In genomic region chr2:128125635-128126470, GRCm38 (mm10) we compare ENCODE assay signal across 8 mouse cellular contexts. TPM values are rescaled to one million over a fixed set of nuclear protein-coding genes. Genes with fewer than 3 reads are reported as not detected.
DNase-seq lines count a peak whose midpoint lies in the region; ATAC-seq and TF ChIP-seq lines count a peak whose summit lies in the region.

Gene Bcl2l11 (plus strand): TSS chr2:128126038.

- H3K4me3 ChIP-seq in ES-Bruce4 (ENCODE audit: low read depth, low read length) = peak within 1 kb of the TSS; percentile 91
- peak within 1 kb of the TSS; percentile 67 for H3K4me3 ChIP-seq in forebrain, embryonic 14.5 days (ENCODE audit: low read depth, low read length)
- H3K4me3 ChIP-seq in liver, embryonic 16.5 days (ENCODE audit: low read depth, low read length) = peak within 1 kb of the TSS; percentile 88
- peak within 1 kb of the TSS; percentile 72 for H3K4me3 ChIP-seq in neural tube, embryonic 12.5 days
- H3K4me3 ChIP-seq in stomach, postnatal 0 days (ENCODE audit: low read depth, low read length) = peak within 1 kb of the TSS; percentile 74

- TF ChIP-seq EP300 in ES-Bruce4 (IDR thresholded peaks at IDR 0.05; ENCODE audit: insufficient read depth, low read depth, low read length) = peak; percentile 72
- TF ChIP-seq EP300 in stomach, postnatal 0 days (optimal IDR thresholded peaks at IDR 0.05) = peak; percentile 77

- TF ChIP-seq CTCF in ES-Bruce4 (IDR thresholded peaks at IDR 0.05; ENCODE audit: low read depth, low read length) = peak; percentile 15
- TF ChIP-seq CTCF in stomach, postnatal 0 days (IDR thresholded peaks at IDR 0.05; ENCODE audit: low read depth) = peak; percentile 77

- peak within 1 kb of the TSS; percentile 77 for H3K9ac ChIP-seq in ES-Bruce4 (ENCODE audit: low read depth, poor library complexity, severe bottlenecking)
- H3K9ac ChIP-seq in forebrain, embryonic 14.5 days (ENCODE audit: low read length) = peak within 1 kb of the TSS; percentile 72
- H3K9ac ChIP-seq in liver, embryonic 16.5 days (ENCODE audit: low read depth, low read length) = peak within 1 kb of the TSS; percentile 70
- H3K9ac ChIP-seq in neural tube, embryonic 12.5 days = peak within 1 kb of the TSS; percentile 83
- H3K9ac ChIP-seq in stomach, postnatal 0 days (ENCODE audit: low read length) = peak within 1 kb of the TSS; percentile 80

- H3K4me1 ChIP-seq in ES-Bruce4 (ENCODE audit: control insufficient read depth, insufficient read depth, low read length) = peaks cover 4% of the 10 kb centered on the region
- H3K4me1 ChIP-seq in forebrain, embryonic 14.5 days (ENCODE audit: control insufficient read depth, insufficient read depth, low read length) = peaks cover 21% of the 10 kb centered on the region
- peaks cover 27% of the 10 kb centered on the region for H3K4me1 ChIP-seq in liver, embryonic 16.5 days (ENCODE audit: control insufficient read depth, low read depth, low read length)
- peaks cover 43% of the 10 kb centered on the region for H3K4me1 ChIP-seq in neural tube, embryonic 12.5 days
- H3K4me1 ChIP-seq in stomach, postnatal 0 days (replicated peaks; ENCODE audit: control insufficient read depth, insufficient read depth) = peaks cover 7% of the 10 kb centered on the region; the same call in 1 of the 2 replicates

- peaks cover 17% of the 10 kb centered on the region for H3K36me3 ChIP-seq in ES-Bruce4 (ENCODE audit: control insufficient read depth, insufficient read depth, low read length, poor library complexity, severe bottlenecking)
- 0 out of 2 replicates have a peak, but pooled peaks cover 3% of the 10 kb centered on the region for H3K36me3 ChIP-seq in forebrain, embryonic 14.5 days (ENCODE audit: control insufficient read depth, insufficient read depth, low read length)
- H3K36me3 ChIP-seq in liver, embryonic 16.5 days (ENCODE audit: control insufficient read depth, insufficient read depth) = peaks cover 5% of the 10 kb centered on the region
- H3K36me3 ChIP-seq in neural tube, embryonic 12.5 days = 0 out of 2 replicates have a peak, but pooled peaks cover 5% of the 10 kb centered on the region
- no peaks in the 10 kb centered on the region for H3K36me3 ChIP-seq in stomach, postnatal 0 days (ENCODE audit: control insufficient read depth, insufficient read depth, low read length)

- intact Hi-C loops in heart, postnatal 10 days (cut with DNase I) = loop anchor here (2.0 to 5.0 kb wide), 4 partner anchors 51 to 187 kb away; no protein-coding TSS in a partner anchor

- DNase-seq in cerebellum, adult 11 months = peak; percentile 79
- DNase-seq in forebrain, embryonic 14.5 days (ENCODE audit: low spot score) = peak; percentile 96
- peak; percentile 97 to 98 for DNase-seq in heart, postnatal 10 days
- peak; percentile 78 for DNase-seq in large intestine, adult 2 months (ENCODE audit: low read depth, low spot score)
- DNase-seq in stomach, postnatal 0 days (ENCODE audit: low spot score) = peak; percentile 97

- under 1% methylated on average over 62 of the region's 76 CpGs for whole genome bisulfite sequencing in forebrain, embryonic 14.5 days
- WGBS in large intestine, adult 2 months = under 1% methylated on average over 75 of the region's 76 CpGs
- under 1% methylated on average over 70 of the region's 76 CpGs for WGBS in liver, embryonic 16.5 days (ENCODE audit: insufficient replicate concordance)
- WGBS in neural tube, embryonic 12.5 days = under 1% methylated on average over 74 of the region's 76 CpGs
- WGBS in stomach, postnatal 0 days = under 1% methylated on average over 75 of the region's 76 CpGs

- H3K9me3 ChIP-seq in ES-Bruce4 (replicated peaks; ENCODE audit: control insufficient read depth, insufficient read depth, low read length, poor library complexity, severe bottlenecking) = no peaks in the 10 kb centered on the region
- no peaks in the 10 kb centered on the region for H3K9me3 ChIP-seq in forebrain, embryonic 14.5 days (replicated peaks; ENCODE audit: control insufficient read depth, low read length)
- H3K9me3 ChIP-seq in liver, embryonic 16.5 days (replicated peaks; ENCODE audit: control insufficient read depth, low read length) = no peaks in the 10 kb centered on the region
- no peaks in the 10 kb centered on the region for H3K9me3 ChIP-seq in neural tube, embryonic 12.5 days
- no peaks in the 10 kb centered on the region for H3K9me3 ChIP-seq in stomach, postnatal 0 days (ENCODE audit: control insufficient read depth, low read length)

- H3K4me2 ChIP-seq in forebrain, embryonic 14.5 days (ENCODE audit: low read length) = peak within 1 kb of the TSS; percentile 99
- peak within 1 kb of the TSS; percentile 92 for H3K4me2 ChIP-seq in liver, embryonic 16.5 days (ENCODE audit: low read depth, low read length)
- peak within 1 kb of the TSS; percentile 96 for H3K4me2 ChIP-seq in neural tube, embryonic 12.5 days (replicated peaks)
- H3K4me2 ChIP-seq in stomach, postnatal 0 days (replicated peaks; ENCODE audit: low read depth) = peak within 1 kb of the TSS; percentile 95

- peak; percentile 81 for ATAC-seq in forebrain, embryonic 14.5 days
- peak; percentile 72 for ATAC-seq in liver, embryonic 16.5 days (ENCODE audit: low read depth)
- ATAC-seq in neural tube, embryonic 12.5 days (ENCODE audit: low FRiP score, low read depth) = peak; percentile 80
- peak; percentile 81 for ATAC-seq in stomach, postnatal 0 days (ENCODE audit: low FRiP score, low TSS enrichment)

- H3K27me3 ChIP-seq in ES-Bruce4 (ENCODE audit: control insufficient read depth, insufficient read depth, low read length, poor library complexity, severe bottlenecking) = no peaks in the 10 kb centered on the region
- H3K27me3 ChIP-seq in forebrain, embryonic 14.5 days (replicated peaks; ENCODE audit: control insufficient read depth, insufficient read depth, low read length) = peaks cover 30% of the 10 kb centered on the region
- H3K27me3 ChIP-seq in liver, embryonic 16.5 days (ENCODE audit: control insufficient read depth, insufficient read depth, low read depth, low read length) = peaks cover 47% of the 10 kb centered on the region
- H3K27me3 ChIP-seq in neural tube, embryonic 12.5 days (replicated peaks) = peaks cover 27% of the 10 kb centered on the region
- no peaks in the 10 kb centered on the region for H3K27me3 ChIP-seq in stomach, postnatal 0 days (ENCODE audit: control insufficient read depth, insufficient read depth, low read length)

- TF ChIP-seq POLR2A in ES-Bruce4 (IDR thresholded peaks at IDR 0.05; ENCODE audit: insufficient read depth, low read length) = peak; percentile 96

- no peak within 1 kb of the TSS for H3K27ac ChIP-seq in ES-Bruce4 (ENCODE audit: insufficient read depth, low read length)
- H3K27ac ChIP-seq in forebrain, embryonic 14.5 days (ENCODE audit: low read depth, low read length) = peak within 1 kb of the TSS; percentile 39; the same call in 1 of the 2 replicates
- peak within 1 kb of the TSS; percentile 86 for H3K27ac ChIP-seq in liver, embryonic 16.5 days (ENCODE audit: low read length)
- peak within 1 kb of the TSS; percentile 26; the same call in 1 of the 2 replicates for H3K27ac ChIP-seq in neural tube, embryonic 12.5 days
- peak within 1 kb of the TSS; percentile 92 for H3K27ac ChIP-seq in stomach, postnatal 0 days (replicated peaks)

RNA-seq across cellular contexts. Expression of gene Bcl2l11, which starts in this region (rescaled TPM):
- 75.5 and 76.1 TPM in 2 replicates for polyA plus RNA-seq in ES-Bruce4 (2011; ENCODE audit: insufficient read depth, insufficient read length, low read depth, missing spikeins)
- 6.6 and 8.2 TPM in 2 replicates for polyA plus RNA-seq in forebrain, embryonic 14.5 days (2014; fragmentation: Nextera tagmentation; extraction: Ambion mirVana)
- total RNA-seq in heart, postnatal 10 days (2021) = 10 to 100 TPM; 26.0 to 38.4 TPM
- 5.1 and 8.7 TPM in 2 replicates for polyA plus RNA-seq in large intestine, adult 2 months (2012; rRNA removed)
- polyA plus RNA-seq in liver, embryonic 16.5 days (2015; fragmentation: Nextera tagmentation; extraction: Ambion mirVana) = 5.5 and 6.0 TPM in 2 replicates
- polyA plus RNA-seq in neural tube, embryonic 12.5 days (2016; fragmentation: Nextera tagmentation; extraction: Ambion mirVana) = 21.4 and 22.3 TPM in 2 replicates
- 6.2 and 8.0 TPM in 2 replicates for polyA plus RNA-seq in stomach, postnatal 0 days (2015; fragmentation: Nextera tagmentation; extraction: Ambion mirVana)
